Mouse (Mus musculus) forebrain, embryonic 12.5 days (tissue): ENCODE measurements around the gene Rnaset2a. TPM values are rescaled to one million over a fixed set of nuclear protein-coding genes. Genes with fewer than 3 reads are reported as not detected.
"Not testable (repeated sequence)": the region's sequence is repeated elsewhere in the genome, so short reads cannot be mapped to it uniquely, and the experiment has no call there.

Experiments
- ATAC-seq: fragments of 200-750 bp; cut with Nextera tagmentation; 2 replicates; pipeline ENCODE4 v1.8.0; 2017; ENCODE audit warnings: moderate TSS enrichment; ENCODE audit not compliant: low FRiP score
- H3K27ac ChIP-seq: fragments of 300-500 bp; sonication (generic); 2 replicates; pipeline ENCODE4 v1.5.1; 2016; ENCODE audit warnings: mild to moderate bottlenecking
- H3K27me3 ChIP-seq: fragments of 300-500 bp; sonication (generic); 2 replicates; pipeline ENCODE4 v1.6.1; 2016; ENCODE audit warnings: mild to moderate bottlenecking
- H3K36me3 ChIP-seq: fragments of 300-500 bp; sonication (generic); replicated peaks from 2 replicates; pipeline ENCODE4 v1.6.1; 2016; ENCODE audit warnings: mild to moderate bottlenecking
- H3K4me1 ChIP-seq: fragments of 300-500 bp; sonication (generic); 2 replicates; pipeline ENCODE4 v1.6.1; 2016
- H3K4me2 ChIP-seq: fragments of 300-500 bp; sonication (generic); 2 replicates; pipeline ENCODE4 v1.6.1; 2016; ENCODE audit warnings: mild to moderate bottlenecking, moderate library complexity
- H3K4me3 ChIP-seq: fragments of 300-500 bp; sonication (generic); replicated peaks from 2 replicates; pipeline ENCODE4 v1.5.1; 2016; ENCODE audit warnings: mild to moderate bottlenecking
- H3K9ac ChIP-seq: fragments of 300-500 bp; sonication (generic); 2 replicates; pipeline ENCODE4 v1.6.1; 2016; ENCODE audit warnings: mild to moderate bottlenecking
- H3K9me3 ChIP-seq: fragments of 300-500 bp; sonication (generic); 2 replicates; pipeline ENCODE4 v1.6.1; 2016
- WGBS: fragments of 180-500 bp; shearing (Covaris S2); methylation state at CpG from one replicate; pipeline ENCODE4 v1.1.7; 2016; 5-methylcytosine and 5-hydroxymethylcytosine counted together
- polyA plus RNA-seq: library from polyadenylated mRNA; unstranded; fragments of >200 nt; fragmentation: Nextera tagmentation; extraction: Ambion mirVana; gene quantifications from 2 replicates; pipeline ENCODE4 v1.2.1, GENCODE M21; 2016

Rnaset2a gene
- polyA plus RNA-seq: 14.6 TPM in 2 replicates

DNA sequence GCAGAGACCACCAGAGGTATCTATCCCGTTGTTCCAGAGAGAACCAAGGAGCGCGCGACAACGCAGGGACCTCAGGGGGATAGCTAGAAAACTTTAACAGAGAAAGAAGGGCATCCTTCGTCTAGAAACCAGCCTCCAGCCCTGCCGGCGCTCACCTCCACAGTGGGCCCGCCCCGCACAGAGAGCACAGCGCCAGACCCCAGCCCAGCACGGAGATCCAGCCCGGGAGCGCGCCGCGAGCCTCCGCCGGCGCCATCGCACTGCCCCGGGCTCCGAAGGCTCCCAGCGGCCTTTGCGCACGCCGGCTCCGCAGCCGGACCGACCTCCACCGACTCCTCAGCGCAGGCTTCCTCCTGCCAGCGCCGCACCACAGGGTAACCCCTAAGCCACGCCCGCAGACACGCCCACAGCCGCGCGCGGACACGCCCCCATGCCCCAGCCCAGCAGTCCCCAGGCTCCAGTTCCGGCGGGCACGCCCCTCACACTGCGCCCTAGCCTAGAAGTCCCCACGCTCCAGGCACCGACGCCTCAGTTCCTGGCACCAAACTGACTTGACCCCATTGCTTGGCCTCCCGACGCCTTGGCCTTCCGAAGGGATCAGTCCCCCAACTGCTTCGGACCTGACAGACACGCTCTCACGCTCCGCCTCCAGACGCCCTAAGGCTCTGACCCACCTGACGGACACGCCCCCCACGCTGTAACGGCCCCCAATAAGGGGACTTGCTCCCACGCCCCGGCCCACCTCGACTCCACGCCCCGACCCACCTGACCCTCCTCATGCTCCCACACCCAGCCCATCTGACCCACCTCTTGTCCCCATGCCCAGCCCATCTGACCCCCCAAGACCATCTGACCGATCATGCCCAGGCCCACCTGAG, at the start of gene Rnaset2a, which contains the start of gene Gm49673:
TSS of gene Rnaset2a (minus strand) at position 659 of the 878 bp plus-strand sequence.
TSS of gene Gm49673 (minus strand) at position 350 of the 878 bp plus-strand sequence.
- not testable (repeated sequence) for H3K36me3 ChIP-seq, H3K9me3 ChIP-seq, H3K27me3 ChIP-seq, H3K27ac ChIP-seq, H3K4me1 ChIP-seq
- Histone ChIP-seq H3K9ac (peak within 1 kb of the TSS; percentile 60), H3K4me2 (peak within 1 kb of the TSS; percentile 52), H3K4me3 (peak within 1 kb of the TSS; percentile 50)
- under 1% methylated on average over 54 of the region's 67 CpGs for WGBS
- ATAC-seq: peak; percentile 99

DNA sequence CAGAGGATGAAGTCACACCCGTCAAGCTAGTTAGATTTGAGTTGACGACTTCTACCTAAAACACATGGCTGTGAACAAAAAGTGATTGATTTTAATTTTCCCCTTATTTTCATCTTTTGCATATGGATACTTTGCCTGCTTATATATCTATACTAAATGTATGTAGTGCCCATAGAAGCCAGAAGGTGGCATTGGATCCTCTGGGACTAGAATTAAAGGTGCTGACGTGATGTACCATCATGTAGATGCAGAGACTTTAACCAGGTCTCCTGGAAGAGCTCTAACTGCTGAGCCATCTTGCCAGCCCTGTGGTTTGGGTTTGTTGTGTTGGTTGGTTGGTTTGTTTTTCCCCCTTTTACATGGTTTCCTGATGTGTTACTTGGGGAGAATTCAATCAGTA, 49.8 kb upstream of the Rnaset2a start:
- Histone ChIP-seq H3K9me3 (no peaks in the 10 kb centered on the region), H3K36me3 (peaks cover 40% of the 10 kb centered on the region), H3K4me2 (no peak overlapping the region), H3K27me3 (no peaks in the 10 kb centered on the region), H3K4me3 (no peak overlapping the region), H3K27ac (no peak overlapping the region), H3K4me1 (no peaks in the 10 kb centered on the region), H3K9ac (no peak overlapping the region)
- ATAC-seq: no peak
- WGBS: 77% methylated on average over 3 of the region's 3 CpGs

DNA sequence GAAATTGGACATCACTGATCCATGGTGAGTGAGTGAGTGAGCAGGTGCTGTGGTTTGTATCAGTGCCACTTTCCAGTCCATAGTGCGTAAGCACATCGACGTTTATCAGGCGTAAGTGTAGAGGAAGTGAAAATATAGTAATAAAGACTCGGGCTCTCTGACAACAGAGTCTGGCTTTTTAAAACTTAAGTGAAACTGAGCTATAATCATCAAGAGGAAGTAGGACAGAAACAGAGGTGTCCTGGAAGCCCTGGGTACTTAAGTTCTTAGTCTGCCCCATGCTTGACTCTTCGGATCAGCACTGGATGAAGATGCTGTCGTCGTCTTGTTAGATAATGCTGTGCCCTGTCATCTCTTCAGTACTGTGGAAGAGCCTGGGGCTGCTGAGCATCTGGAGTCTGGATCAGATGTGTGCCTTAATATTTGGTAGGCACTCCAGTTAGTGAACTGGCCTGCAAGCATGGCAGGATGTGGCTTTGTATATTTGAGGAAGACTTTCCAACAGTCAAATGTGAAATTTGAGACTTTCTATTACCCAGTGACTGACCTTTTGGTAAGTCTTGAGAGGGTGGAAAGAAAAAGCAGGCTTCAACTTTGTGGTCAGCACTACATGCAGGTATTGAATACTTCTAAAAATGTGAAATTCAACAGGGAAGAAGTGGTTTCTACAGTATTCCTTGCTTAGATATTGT, 47.9 kb upstream of the Rnaset2a start:
- no peak for ATAC-seq
- Histone ChIP-seq H3K4me2 (no peak overlapping the region), H3K27ac (no peak overlapping the region), H3K36me3 (peaks cover 51% of the 10 kb centered on the region), H3K4me3 (no peak overlapping the region), H3K4me1 (no peaks in the 10 kb centered on the region), H3K9me3 (no peaks in the 10 kb centered on the region), H3K27me3 (no peaks in the 10 kb centered on the region), H3K9ac (no peak overlapping the region)
- WGBS: 93% methylated on average over 8 of the region's 8 CpGs

DNA sequence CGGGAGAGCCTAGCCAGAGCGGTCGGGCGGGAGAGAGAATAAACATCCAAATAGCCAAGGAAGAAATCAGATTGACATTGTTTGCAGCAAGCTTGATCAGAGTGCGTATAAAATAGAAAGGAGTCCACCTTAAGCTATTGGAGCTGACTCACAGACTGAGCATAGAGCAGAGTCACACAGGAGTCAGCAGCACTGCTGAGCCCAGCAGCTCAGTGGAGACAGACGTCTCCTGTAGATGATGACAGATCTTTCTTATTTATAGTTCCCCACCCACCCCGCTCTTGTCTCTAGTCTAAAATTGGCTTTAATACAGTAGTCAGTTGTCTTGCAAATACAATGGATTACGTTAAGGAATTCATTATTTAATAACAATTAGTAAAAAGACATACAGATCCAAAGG, 45.8 kb upstream of the Rnaset2a start:
- Histone ChIP-seq H3K9ac (no peak overlapping the region), H3K4me3 (no peak overlapping the region), H3K27me3 (no peaks in the 10 kb centered on the region), H3K4me2 (no peak overlapping the region), H3K4me1 (no peaks in the 10 kb centered on the region), H3K36me3 (peaks cover 69% of the 10 kb centered on the region), H3K9me3 (no peaks in the 10 kb centered on the region), H3K27ac (no peak overlapping the region)
- WGBS: 92% methylated on average over 8 of the region's 8 CpGs
- ATAC-seq: no peak

DNA sequence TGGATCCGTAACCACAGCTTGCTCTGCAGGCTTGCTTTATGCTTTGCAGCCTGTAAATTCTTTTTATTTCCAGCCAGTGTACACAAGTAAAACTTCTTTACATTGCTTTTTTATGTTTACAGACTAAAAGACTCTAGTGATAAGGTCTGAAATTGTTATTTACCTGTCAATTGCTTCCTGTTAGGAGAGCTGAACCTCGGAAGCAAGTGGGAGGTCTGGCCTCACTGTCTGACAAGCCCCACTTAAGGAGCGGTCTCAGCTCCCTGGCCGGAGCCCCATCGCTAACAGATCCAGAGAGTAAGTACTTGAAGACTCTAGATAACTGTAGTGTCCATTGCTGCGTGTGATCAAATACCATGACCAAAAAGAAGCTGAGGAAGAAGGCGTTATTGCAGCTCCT, 36.3 kb upstream of the Rnaset2a start:
- Histone ChIP-seq H3K9ac (no peak overlapping the region), H3K4me3 (no peak overlapping the region), H3K27ac (no peak overlapping the region), H3K4me1 (no peaks in the 10 kb centered on the region), H3K9me3 (no peaks in the 10 kb centered on the region), H3K4me2 (no peak overlapping the region), H3K27me3 (no peaks in the 10 kb centered on the region), H3K36me3 (peaks cover 70% of the 10 kb centered on the region)
- ATAC-seq: no peak
- 95% methylated on average over 7 of the region's 7 CpGs for WGBS

DNA sequence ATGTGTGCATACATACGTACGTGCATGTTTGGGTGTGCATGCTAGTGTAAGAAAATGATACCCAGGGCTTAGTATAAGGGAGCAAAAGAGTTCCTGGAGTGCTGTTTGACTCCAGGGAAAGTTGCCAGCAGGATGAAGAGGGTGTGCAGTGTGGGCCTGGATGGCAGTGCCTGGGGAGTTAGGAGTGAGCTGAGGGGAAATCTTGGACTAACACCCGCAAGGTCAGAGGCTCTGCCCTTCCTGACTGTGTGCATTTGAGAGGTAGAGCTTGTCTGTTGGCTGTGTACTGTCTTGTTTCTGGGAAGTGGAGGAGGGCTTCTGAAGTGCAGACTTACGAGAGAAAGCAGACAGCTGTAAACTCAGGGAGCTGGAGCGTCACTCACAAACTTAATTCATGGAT, 35.9 kb upstream of the Rnaset2a start:
- Histone ChIP-seq H3K36me3 (peaks cover 72% of the 10 kb centered on the region), H3K9me3 (no peaks in the 10 kb centered on the region), H3K4me3 (no peak overlapping the region), H3K4me2 (no peak overlapping the region), H3K9ac (no peak overlapping the region), H3K4me1 (no peaks in the 10 kb centered on the region), H3K27me3 (no peaks in the 10 kb centered on the region), H3K27ac (no peak overlapping the region)
- 89% methylated on average over 5 of the region's 5 CpGs for WGBS
- ATAC-seq: no peak

DNA sequence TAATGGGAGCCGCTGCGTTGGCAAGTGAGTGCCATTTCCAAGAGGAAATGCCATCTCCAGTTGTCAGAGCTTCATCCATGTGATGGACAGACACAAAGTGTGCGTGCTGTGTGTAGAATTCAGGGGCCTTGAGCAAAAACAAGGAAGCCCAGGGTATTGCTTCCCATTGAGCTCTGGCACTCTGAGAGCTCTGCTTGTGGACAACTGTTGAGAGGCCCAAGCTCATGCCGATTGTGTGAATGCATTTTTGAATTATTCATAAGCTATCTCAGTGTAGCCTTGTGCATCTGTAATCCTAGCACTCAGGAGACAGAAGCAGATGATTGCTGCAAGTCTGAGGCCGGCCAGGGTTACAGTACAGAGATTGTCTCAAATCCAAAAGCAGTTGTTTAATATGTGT, 29.2 kb upstream of the Rnaset2a start:
- Histone ChIP-seq H3K36me3 (peaks cover 71% of the 10 kb centered on the region), H3K4me2 (no peak overlapping the region), H3K27me3 (no peaks in the 10 kb centered on the region), H3K4me3 (no peak overlapping the region), H3K9ac (no peak overlapping the region), H3K9me3 (no peaks in the 10 kb centered on the region), H3K4me1 (peaks cover 8% of the 10 kb centered on the region), H3K27ac (peak overlapping the region; percentile 60; the same call in 1 of the 2 replicates)
- WGBS: 60% methylated on average over 5 of the region's 5 CpGs
- ATAC-seq: 0 out of 2 replicates have a peak, but pooled peaks have one; percentile 23

DNA sequence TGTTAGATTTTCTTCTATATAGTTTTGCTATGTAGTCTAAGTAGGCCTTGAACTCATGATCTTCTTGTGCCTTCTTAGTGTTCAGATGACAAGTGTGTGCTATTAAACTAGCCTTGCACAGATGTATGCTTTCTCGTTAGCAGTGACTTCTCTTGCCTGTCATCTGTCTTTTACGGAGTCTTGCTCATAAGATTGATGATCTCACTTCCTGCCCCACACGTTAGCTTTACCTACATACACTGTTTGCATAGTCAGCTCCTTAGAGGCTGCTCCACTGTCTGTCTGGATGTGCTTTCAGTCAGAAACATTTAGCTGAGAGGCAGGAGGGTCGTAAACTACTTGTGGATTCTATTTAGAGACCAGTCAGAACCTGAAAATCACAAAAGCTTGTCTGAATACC, 23.2 kb upstream of the Rnaset2a start:
- H3K27me3 ChIP-seq: no peaks in the 10 kb centered on the region
- H3K27ac ChIP-seq: no peak overlapping the region
- WGBS: 83% methylated on average over 4 of the region's 4 CpGs
- H3K9ac ChIP-seq: no peak overlapping the region
- H3K9me3 ChIP-seq: no peaks in the 10 kb centered on the region
- peaks cover 65% of the 10 kb centered on the region for H3K36me3 ChIP-seq
- no peak overlapping the region for H3K4me3 ChIP-seq
- ATAC-seq: no peak
- no peaks in the 10 kb centered on the region for H3K4me1 ChIP-seq
- no peak overlapping the region for H3K4me2 ChIP-seq

DNA sequence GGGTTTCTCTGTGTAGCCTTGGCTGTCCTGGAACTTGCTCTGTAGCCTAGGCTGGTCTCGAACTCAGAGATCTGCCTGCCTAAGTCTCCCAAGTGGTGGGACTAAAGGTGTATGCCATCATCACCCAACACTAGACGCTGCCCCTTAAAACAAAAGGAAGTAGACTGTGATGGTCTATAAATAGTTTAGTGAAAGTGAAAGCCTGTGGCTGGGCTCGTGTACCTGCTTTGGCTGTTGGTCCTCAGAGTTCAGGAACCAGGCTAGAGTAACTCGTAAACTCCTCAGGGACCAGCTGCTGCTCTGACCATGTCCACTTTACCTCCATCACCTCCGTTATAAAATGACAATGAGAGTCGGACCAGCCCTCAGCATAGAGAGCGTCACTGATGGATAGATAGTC, 22.4 kb upstream of the Rnaset2a start:
- Histone ChIP-seq H3K36me3 (peaks cover 57% of the 10 kb centered on the region), H3K4me2 (no peak overlapping the region), H3K4me3 (no peak overlapping the region), H3K4me1 (no peaks in the 10 kb centered on the region), H3K27ac (no peak overlapping the region), H3K9me3 (no peaks in the 10 kb centered on the region), H3K27me3 (no peaks in the 10 kb centered on the region), H3K9ac (no peak overlapping the region)
- 92% methylated on average over 7 of the region's 7 CpGs for WGBS
- ATAC-seq: no peak

DNA sequence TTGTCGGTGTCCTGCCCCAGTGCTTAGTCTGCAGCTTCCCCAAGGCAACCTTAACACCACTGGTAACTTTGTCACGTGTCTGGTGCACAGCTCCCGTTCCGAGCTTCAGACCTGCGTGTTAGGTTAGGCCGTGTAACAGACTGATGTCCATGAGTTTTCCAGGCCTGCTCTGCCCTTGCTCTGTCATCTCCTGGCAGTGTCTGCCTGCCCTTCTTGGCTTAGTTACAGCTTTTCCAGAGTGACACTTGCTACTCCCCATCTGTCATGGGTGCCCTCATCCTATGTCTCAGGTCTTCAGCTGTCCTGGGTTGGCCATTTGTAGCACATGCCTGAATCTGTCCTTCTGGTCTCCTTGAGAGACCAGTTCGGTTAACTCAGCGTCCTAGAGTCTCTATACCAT, 19.5 kb upstream of the Rnaset2a start:
- not testable (repeated sequence) for H3K4me1 ChIP-seq, H3K9ac ChIP-seq, H3K4me3 ChIP-seq, H3K27me3 ChIP-seq, H3K27ac ChIP-seq, ATAC-seq, H3K4me2 ChIP-seq, H3K9me3 ChIP-seq
- 95% methylated on average over 7 of the region's 8 CpGs for WGBS
- H3K36me3 ChIP-seq: peaks cover 32% of the 10 kb centered on the region

DNA sequence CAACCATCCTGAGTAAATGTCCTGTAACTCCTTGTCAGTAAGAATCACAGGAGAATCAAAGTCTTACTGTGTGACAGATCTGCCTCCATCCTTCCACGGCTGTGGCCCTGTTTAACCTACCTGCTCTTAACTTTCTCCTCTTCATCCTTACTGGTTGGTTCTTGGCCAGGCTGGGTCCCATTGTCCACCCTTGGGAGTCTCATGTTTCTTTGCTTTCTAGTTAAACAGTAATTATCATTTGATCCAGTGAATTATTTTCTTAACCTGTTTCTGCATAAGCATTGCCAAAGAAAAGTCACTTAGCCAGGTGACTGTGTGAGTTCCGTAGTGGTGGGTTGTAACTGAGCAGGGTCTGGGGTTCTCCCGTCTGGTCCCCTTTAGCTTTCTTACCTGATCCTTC, 18.6 kb upstream of the Rnaset2a start:
- H3K9me3 ChIP-seq, H3K9ac ChIP-seq, ATAC-seq, H3K27me3 ChIP-seq, H3K27ac ChIP-seq, H3K4me1 ChIP-seq: not testable (repeated sequence)
- Histone ChIP-seq H3K4me3 (peak overlapping the region; percentile 53), H3K4me2 (peak overlapping the region; percentile 50), H3K36me3 (peaks cover 22% of the 10 kb centered on the region)
- 41% methylated on average over 2 of the region's 3 CpGs for WGBS

DNA sequence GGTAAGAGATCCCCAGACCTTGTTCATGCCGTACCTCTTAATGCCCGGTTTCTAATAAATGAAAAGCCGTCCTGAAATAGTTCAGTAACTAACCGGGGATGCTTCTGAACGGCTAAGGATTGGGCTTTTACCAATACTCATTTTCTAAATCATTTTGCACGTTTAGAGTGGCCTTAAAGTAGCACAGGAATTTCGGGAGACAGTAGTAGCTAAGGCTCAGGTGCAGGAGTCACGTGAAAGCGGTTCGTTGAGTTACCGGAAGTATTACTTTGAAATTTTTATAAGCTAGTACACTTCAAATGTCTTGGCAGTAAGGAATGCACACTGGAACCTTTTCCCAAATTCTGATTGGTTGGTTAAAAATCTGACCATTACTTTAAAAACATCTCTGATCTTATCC, 18.1 kb upstream of the Rnaset2a start:
- WGBS: under 1% methylated on average over 11 of the region's 11 CpGs

More for the DNA sequence above, 18.1 kb upstream of the Rnaset2a start:
- peaks cover 18% of the 10 kb centered on the region for H3K36me3 ChIP-seq
- H3K9ac ChIP-seq: peak overlapping the region; percentile 57; the same call in 1 of the 2 replicates
- H3K4me2 ChIP-seq: peak overlapping the region; percentile 50
- H3K27me3 ChIP-seq, ATAC-seq, H3K27ac ChIP-seq, H3K4me1 ChIP-seq, H3K9me3 ChIP-seq: not testable (repeated sequence)
- peak overlapping the region; percentile 53 for H3K4me3 ChIP-seq
